Mouse (Mus musculus) stomach, postnatal 0 days (tissue): ENCODE results near the gene Gm6096.

Experiments
- CTCF ChIP-seq: IDR thresholded peaks from 2 replicates; pipeline ENCODE4 v1.5.1; 2016; ENCODE audit warnings: antibody characterized with exemption, low read depth, mild to moderate bottlenecking, moderate library complexity
- EP300 ChIP-seq: optimal IDR thresholded peaks from 2 replicates; pipeline ENCODE3; 2016; ENCODE audit warnings: antibody characterized with exemption

DNA sequence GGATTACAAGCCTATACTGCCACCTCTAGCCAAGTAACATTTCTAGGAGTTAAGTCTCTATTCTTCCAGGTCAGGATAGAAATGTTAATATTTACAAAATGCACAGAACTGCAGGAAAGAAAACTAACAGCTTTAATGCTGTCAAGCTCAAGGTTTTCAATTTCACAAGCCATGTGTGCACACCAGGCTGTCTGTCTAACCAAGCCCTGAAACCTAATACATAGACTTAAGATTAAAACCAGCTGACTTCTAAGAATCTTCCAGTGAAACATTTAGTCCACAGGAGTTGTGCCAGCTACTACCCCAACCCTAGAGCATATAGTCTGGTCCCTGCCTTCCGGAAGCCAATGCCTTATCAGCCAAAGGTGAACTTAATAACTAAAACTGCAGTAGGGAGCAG lies 7.6 kb downstream of the Gm6096 start:
- TF ChIP-seq CTCF (no peak), EP300 (no peak)
